Mouse (Mus musculus) erythroblast, adult 5-6 weeks (primary cell): ENCODE results near the gene Arhgef19. TPM values are rescaled to one million over a fixed set of nuclear protein-coding genes. Genes with fewer than 3 reads are reported as not detected.
A peak's percentile ranks its signal among the peaks of the same experiment; 100 is the strongest.

ENCODE experiments used
- ATAC-seq: replicated peaks from 2 replicates; pipeline ENCODE4 v1.8.0; 2016; ENCODE audit warnings: moderate number of reproducible peaks, mild to moderate bottlenecking, moderate TSS enrichment, inconsistent platforms; ENCODE audit not compliant: poor library complexity, low FRiP score, severe bottlenecking
- total RNA-seq, 2 experiments: library from RNA; stranded (forward) in 1 of 2; stranded (reverse) in 1 of 2; fragments of 150-400 nt in 1 of 2; fragments of 200-764, 138-1000 nt in 1 of 2; gene quantifications; 2 replicates each; pipeline versions ENCODE4 v1.2.3 to v1.2.4; 2015 to 2017; ENCODE audit warnings: low replicate concordance in 2 of 2

Gene Arhgef19
- total RNA-seq, 2 experiments from 2014 or later: not detected

DNA sequence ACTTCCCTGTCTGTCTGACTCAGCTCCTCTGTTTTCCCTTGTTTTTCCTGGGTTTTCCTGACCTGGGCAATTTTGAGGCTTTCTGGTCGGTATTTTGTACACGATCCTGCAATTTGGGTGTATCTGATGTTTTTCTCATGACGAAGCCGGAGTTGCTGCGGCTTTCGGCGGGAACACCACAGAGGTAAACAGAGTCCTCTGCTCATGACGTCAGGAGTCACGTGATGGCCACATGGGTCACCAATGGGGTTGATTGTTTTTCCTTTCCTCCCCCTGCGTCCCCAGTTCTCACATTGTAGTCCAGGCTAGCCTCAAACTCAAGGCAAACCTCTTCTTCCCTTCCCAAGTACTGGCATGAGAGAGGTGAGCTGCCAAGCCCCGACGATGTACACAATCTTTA is 20.1 kb downstream of the Arhgef19 start:
- no peak for ATAC-seq

DNA sequence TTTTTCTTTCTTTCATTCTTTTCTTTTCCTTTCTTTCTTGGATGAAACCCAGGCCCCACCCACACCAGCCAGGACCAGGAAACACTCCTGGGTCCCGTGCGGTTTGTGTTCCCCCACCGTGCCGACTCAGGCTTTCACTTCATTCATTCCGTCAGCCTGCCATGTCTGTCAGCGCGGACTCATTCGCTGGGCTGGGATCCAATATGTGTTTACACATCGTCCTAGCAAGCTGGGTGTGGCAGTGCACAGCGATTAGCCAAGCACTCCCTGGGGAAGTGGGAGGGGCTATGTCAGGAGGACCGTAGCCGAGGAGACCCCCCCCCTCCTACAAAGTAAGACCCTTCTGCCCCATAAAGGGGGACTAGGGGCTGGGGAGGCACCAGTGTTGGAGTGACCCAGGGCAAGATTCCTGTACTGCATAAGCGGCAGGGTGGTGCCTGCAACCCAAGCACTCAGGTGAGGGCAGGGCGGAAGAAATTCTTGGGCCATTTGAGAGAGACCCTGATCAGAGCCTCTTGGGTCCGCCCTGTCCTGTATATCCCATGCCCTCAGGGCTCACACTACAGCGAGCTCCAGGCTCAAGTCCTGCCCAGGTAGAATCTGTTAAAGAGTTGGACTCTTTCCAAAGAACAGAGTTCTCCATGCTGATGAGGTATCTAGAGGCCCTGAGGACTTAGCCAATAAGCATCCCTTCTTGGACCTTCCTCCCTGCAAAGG is 20.9 kb downstream of the Arhgef19 start:
- ATAC-seq: no peak

DNA sequence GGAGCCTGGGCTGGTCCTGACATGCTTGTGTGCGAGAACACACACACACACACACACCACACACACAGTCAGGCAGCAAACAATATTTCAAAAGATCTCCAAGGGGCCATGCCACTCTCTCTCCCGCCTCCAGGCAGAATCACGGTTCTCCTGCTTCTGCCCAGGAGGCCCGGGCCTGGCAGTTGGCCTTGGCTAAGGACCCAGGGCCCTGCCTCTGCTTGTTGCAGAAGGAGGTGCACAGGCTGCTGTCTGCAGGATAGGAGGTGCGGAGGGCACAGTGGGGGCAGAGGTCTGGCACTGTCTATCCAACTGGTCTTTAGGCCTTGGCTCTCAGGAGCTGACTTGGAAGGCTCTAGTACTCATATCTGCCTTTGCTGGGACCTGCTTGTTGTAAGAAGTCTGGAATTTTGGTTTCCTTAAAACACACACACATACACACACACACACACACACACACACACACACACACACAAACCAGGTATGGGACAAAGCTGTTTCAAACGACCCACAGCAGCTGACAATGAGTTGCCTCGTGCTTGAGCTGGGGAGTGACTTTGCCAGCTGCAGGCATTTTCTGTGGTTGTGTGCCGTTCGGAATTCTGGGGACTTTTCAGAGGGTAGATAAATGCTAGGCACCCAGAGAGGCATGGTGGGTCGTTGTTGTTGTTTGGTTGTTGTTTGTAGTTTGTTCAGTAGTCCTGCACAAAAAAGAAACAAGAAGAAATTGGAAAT is 23.8 kb downstream of the Arhgef19 start:
- no peak for ATAC-seq

DNA sequence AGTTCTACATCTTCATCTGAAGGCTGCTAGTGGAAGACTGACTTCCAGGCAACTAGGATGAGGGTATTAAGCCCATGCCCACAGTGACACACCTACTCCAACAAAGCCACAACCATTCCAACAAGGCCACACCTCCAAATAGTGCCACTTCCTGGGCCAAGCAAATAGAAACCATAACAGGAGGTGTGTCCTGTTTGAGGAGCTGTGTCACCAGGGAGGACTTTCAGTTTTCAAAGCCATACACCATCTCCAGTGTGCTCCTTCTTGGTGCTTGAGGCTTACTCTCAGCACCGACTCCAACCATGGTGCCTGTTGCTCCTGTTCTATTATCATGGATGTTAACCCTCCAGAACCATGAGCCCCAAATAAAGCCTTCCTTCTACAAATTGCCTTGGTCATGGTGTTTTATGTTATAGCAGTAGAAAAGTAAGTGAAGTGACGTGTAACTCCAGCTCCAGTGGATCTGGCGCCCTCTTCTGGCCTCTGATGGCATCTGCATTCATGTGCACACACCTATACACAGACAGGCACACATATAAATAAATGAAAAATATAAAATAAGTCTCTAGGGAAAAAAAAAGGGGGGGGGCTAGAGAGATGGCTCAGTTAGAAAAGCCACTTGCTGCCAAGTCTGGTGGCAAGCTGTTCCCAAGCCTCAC is 26.8 kb downstream of the Arhgef19 start:
- no peak for ATAC-seq

DNA sequence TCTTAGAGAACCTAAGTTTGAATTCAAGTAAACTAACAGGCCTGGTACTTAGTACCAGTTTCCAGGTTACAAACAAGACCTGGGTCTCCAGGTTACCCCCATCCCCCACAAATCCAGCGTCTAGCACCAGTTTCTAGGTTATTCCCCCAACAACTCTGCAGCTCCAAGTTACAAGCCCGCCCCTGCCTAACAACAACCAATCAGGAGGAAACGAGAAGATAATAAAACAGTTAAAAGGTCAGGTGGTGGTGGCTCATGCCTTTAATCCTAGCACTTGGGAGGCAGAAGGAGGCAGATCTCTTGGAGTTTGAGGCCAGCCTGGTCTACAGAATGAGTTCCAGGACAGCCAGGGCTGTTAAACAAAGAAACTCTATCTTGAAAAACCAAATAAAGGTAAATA is 28.0 kb downstream of the Arhgef19 start:
- no peak for ATAC-seq

DNA sequence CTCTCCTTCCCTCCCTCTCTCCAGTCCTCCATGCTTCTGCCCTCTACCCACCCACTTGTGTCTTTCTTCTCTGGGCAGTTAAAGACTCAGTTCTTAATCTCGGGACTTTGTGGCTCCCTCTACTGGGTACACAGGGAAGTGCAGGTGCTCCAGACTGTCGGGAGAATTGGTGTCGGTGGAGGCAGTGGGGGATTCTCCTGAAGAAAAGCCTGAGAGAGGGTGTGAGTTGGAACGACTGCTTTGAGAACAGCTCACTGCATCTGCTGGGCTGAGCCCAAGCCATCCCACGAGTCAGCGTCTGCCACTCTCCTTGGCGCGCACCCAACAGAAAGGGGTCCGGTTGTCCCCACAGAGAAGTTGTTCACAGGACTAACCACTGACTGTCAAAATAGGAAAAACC is 28.5 kb downstream of the Arhgef19 start:
- peak; percentile 71 for ATAC-seq

DNA sequence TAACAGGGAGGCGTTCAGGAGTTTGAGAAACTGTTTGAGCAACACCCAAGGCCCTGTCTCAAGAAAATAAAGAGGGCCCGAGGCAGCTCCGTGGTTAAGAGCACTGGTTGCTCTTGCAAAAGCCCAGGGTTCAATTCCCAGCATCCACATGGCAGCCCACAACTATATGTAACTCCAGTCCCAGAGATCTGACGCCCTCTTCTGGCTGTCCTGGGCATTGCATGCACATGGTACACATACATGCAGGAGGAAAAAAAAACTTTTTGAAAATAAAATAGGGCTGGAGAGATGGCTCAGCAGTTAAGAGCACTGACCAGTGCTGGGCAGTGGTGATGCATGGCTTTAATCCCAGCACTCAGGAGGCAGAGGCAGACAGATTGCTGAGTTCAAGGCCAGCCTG is 29.1 kb downstream of the Arhgef19 start:
- 0 out of 2 replicates have a peak, but pooled peaks have one; percentile 16 for ATAC-seq

DNA sequence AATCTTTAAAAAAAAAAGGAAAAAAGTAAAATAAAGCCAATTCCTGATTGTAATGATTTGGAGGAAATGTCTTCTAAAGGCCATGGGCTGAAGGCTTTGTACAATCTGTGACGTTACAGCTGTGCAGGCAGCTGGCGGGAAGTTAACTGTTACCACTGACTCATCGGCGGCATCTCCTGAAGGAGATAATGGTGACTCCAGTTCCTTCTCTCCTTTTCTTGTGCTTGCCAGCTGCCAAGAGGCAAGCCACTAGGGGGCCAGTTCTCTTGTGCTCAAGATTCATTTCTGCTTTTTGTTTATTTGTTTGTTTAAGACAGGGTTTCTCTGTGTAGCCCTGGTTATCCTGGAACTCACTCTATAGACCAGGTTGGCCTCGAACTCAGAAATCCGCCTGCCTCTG is 29.8 kb downstream of the Arhgef19 start:
- no peak for ATAC-seq

DNA sequence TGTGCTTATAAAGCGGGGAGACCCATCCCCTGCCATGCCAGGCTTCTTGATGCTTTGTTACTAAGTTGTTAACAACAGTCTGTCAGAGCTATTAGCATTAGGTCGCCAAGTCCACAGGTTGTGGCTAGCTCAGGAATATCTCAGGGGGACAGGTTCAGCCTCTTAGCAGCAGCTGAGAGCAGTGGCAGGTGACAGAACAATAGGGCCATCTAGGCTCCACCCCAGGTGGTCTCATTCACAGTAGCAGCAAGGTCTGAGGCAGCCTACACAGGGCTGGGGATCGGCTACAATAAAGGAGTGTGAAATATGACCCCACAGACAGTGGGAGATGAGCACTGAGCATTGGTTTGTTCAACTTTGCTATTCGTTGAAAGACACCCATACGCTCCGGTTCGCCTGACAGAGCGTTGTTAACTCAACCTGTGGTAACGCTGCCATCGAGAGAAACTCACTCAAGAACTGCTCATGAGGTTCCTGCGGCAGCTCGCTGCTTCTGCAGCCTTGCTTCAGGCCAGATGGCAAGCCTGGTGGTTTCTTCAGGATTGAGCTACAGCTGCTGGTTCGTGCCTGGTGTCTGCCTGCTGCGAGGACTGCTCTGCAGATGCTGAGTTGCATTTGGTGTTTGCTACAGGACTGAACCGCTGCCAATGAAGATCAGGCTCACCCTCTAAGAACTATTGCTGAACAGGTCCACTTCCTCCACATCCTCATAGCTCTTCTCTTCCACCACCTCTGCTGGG is 31.1 kb downstream of the Arhgef19 start:
- no peak for ATAC-seq

DNA sequence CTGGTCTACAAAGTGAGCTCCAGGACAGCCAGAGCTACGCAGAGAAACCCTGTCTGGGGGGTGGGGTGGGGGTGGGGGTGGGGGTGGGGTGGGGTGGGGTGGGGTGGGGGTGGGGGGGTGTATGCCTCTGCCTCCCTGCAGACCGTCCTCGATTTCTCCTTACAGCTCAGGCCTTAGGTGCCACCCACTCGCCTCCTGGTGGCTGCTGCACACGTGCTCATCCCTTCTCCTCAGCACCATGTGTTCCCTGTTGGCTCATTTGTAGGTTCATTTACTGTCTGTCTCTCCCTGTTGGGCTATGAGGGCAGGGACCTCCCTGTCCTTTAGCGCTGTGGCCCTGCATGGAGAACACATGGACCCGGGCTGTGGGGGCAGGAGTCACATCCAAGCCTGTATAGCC is 31.9 kb downstream of the Arhgef19 start:
- no peak for ATAC-seq

DNA sequence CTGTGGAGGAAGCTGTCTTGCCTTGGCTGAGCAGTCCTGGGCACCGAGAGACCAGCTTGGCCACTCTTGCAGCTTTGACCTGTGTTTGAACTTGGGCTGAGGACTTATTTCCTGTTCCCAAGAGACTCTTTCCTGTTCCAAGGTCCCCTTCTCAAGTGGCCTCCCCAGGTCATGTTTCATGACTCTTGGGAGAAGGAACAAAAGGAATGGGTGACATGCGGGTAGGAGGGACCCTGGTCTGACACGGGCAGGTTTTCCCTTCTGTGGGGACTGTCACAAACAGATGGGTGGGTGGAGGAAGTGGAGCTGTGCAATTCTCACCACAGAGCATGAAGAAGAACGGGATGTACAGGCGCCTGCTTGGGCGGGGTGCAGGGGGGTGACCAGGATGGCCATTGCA is 32.4 kb downstream of the Arhgef19 start:
- no peak for ATAC-seq

DNA sequence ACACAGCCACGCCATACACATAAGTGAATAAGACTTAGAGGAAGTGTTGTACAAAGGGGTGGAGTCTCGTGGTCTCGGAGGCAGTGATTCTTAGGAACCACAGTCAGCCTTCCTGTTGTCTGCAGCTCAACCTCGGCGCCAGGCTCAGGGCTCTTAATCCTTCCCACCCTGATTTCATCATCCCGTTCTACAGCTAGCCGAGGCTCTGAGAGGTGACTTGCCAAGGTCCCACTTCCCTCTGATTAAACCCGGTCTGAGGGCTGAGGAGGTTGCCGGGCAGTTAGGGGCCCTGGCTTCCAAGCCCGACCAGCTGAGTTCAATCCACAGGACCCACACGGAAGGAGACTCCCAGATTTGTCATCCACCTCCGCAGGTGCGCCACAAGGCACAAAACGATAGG is 33.6 kb downstream of the Arhgef19 start:
- ATAC-seq: peak; percentile 44

DNA sequence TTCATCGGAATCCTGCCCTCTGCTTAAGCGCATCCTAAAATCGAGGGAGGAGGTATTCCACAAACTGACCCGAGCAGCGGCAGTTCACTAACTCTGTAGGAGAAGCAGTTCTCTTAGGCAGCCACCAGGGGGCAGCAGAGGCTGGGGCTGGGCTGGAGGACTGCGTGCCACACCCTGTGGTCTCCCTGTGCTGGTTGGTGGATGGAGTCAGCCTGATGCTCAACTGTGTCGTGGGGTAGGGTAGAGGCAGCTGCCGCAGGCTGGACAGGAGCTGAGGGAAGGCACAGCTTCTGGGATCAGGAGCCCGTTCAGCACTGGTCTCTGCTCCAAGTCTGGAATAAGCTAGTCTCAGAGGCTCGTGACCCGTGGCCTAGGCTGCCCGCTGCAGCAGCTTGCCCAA is 34.0 kb downstream of the Arhgef19 start:
- ATAC-seq: peak; percentile 87

DNA sequence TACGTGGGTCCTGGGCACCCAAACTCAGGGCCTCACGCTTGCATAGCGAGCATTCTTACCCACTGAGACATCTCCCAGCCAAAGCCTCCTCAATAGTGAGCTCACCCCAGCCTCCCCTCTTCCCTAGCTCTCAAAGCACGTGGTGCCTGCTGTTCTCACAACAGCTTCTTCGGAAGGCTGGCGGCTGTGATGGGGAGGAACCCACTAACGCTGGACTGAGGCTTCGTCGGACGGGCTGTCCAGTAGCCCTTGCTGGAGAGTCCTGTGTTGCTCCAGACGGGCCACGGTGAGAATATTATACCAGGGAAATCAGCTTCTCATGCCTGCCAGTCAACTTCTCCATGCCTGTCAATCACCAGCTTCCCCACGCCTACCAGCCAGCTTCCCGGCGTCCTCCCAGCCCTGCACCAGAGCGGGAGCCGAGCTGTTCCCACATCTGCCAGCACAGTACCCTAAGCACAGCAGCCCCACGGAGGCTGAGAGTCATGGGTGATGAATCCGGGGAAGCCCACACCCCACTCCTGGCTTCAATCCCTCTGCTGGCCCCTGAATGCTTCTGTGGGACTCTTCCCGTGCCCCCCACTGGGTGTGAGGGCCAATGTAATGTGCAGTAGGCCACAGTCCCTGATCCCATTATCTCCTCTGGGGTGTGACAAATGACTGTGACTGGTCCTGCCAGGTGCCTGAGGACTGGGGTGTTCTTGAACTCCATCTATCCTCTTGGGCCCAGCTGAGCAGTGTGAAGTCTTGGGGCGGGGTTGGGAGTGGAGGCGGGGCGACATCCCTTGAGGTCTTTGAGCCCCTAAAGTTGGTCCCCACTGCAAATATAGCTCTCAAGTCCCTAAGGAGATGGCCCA is 35.4 kb downstream of the Arhgef19 start:
- ATAC-seq: no peak

DNA sequence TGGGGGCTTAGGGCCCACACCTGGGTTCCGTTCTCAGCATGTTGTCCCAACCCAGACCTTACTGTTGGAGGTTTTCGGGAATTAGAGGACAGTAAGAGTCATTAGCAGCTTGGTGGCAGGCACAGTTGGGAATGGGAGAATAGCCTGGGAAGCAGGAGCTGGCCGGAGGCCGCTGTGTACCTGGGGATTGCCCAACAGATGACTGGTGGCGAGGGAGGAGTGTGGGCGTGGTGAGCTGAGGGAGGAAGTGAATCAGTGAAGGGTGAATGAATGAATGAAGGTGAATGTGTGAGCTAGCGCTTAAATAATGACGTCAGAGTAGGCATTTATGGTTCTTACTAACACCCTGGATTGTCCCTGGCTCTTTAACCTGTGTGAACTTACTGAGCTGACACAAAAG is 37.9 kb downstream of the Arhgef19 start:
- ATAC-seq: no peak

DNA sequence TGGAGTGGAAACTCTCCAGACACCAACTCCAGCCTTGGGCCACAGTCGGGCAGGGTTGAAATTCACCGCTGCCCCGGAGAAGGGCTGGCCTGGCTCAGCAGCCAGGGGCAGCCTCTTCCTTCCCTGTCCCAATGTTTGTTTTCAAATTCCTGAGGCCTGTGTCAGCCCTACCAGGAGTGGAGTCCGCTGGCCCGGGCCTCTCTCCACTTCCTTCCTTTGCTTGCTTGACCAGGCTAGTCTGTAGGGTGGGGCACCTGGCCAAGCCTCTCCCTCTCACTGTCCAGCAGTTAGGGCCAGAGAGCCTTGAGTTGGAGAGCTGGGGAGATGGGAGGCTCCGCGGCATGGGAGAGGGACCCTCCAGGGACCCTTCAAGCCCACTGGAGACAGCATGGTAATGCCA is 38.9 kb downstream of the Arhgef19 start:
- ATAC-seq: no peak

DNA sequence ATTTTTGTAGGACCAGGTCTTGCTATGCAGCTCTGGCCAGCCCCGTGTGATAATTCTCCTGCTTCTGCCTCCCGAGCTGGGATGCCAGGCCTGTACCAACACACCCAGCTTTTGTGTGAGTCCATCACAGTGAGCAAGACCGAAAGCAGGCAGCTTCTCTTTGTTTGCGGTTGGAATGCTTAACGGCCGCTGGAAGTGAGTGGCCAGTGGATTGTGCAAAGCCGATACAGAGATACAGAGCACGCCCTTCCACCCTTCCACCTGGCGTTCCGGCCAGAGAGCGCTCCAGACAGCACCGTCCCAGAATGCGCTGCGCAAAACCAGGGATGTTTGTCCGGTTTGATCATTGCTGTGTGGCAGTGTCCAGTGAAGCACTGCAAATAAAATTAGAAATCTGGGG is 40.0 kb downstream of the Arhgef19 start:
- no peak for ATAC-seq

DNA sequence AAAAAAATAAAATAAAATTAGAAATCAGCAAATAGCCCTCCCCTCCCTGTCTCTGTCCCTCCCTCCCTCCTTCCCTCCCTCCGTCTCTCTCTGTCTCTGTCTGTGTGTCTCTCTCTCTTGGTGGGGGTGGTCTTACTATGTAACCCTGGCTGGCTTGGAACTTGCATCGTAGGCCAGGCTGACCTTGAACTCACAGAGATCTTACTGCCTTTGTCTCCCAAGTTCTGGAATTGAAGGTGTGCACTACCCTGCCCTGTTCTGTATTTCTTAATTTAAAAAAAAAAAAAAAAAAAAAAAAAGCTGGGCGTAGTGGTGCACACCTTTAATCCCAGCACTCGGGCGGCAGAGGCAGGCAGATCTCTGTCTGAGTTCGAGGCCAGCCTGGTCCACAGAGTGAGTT is 40.5 kb downstream of the Arhgef19 start:
- no peak for ATAC-seq

DNA sequence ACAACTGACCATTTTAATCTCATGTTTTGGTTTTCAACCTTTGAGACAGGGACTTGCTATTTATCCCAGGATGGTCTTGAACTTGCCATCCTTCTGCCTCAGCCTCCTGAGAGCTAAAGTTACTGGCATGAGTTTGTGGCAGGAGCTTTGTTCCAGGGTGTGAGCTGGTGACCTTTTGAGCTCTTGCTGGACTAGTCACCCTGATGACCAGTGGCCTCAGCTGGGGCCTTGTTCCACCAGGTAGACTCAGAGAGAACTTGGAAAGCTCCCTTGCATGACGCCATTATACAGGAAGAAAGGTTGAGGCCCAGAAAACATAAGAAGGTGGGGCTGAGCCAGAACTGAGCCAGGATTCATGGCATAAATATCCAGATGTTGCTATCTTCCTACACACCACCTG is 41.2 kb downstream of the Arhgef19 start:
- no peak for ATAC-seq

DNA sequence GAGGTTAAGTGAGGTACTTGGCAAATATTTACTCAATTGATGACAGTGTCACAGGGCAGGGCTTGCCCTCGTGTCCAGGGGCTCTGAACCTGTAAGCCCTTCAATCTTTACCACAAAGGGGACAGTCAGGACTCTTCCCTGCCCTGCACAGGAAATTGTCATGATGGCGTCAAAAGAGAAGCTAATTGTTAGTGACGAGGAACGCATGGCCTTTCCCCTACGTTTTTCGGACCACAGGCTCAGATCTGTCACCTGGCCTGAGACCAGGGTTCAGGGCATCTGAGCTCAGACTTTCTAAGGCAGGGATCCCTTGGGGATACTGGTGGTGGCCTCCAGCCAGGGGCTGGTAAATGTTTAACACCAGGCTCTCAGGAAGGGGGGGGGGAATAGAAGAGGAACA is 41.9 kb downstream of the Arhgef19 start:
- no peak for ATAC-seq
